In genomic region chr2:159053534-159053933, GRCm38 (mm10) we compare ENCODE assay signal across 9 mouse cellular contexts.
DNase-seq lines count a peak whose midpoint lies in the region; ATAC-seq lines count a peak whose summit lies in the region.
"Had no signal": no experiment of that assay in that cellular context is flagged by ENCODE, and none has a peak within 500 bp of the region (broad histone marks: within the 10 kb centered on the region; RNA-seq: fewer than 3 reads in every experiment).

No protein-coding gene starts in this region.

- H3K27ac ChIP-seq in midbrain, embryonic 12.5 days (replicated peaks), result no peak overlapping the region
- no peak overlapping the region for H3K27ac ChIP-seq in midbrain, embryonic 16.5 days (ENCODE audit: low read length)
- H3K27ac ChIP-seq in heart, embryonic 11.5 days (ENCODE audit: low read depth, low read length), result no peak overlapping the region
- H3K27ac ChIP-seq in kidney, embryonic 16.5 days (ENCODE audit: low read length), result no peak overlapping the region
- H3K27ac ChIP-seq: midbrain, embryonic 10.5 days had no signal

- WGBS in midbrain, embryonic 12.5 days, result 65% methylated on average over 10 of the region's 10 CpGs
- 64% methylated on average over 10 of the region's 10 CpGs for WGBS in midbrain, embryonic 16.5 days
- 40% methylated on average over 10 of the region's 10 CpGs for WGBS in heart, embryonic 11.5 days (ENCODE audit: insufficient replicate concordance)
- WGBS in kidney, embryonic 16.5 days, result 38% methylated on average over 10 of the region's 10 CpGs

- DNase-seq in lung, postnatal 4 days, result peak; percentile 56 to 81
- no peak for DNase-seq in frontal cortex, postnatal 25 days (ENCODE audit: low spot score in 2 of 2)
- no peak for DNase-seq in right cerebral cortex, adult 18-20 months
- no peak for DNase-seq in B cell, adult 2 months

- H3K9ac ChIP-seq in midbrain, embryonic 12.5 days (replicated peaks), result no peak overlapping the region
- H3K9ac ChIP-seq in midbrain, embryonic 16.5 days (ENCODE audit: low read depth, low read length), result no peak overlapping the region
- H3K9ac ChIP-seq in heart, embryonic 11.5 days (ENCODE audit: low read depth, low read length), result no peak overlapping the region
- H3K9ac ChIP-seq in kidney, embryonic 16.5 days (replicated peaks; ENCODE audit: low read length), result no peak overlapping the region

- peaks cover 8% of the 10 kb centered on the region; the same call in 1 of the 2 replicates for H3K4me1 ChIP-seq in midbrain, embryonic 12.5 days
- H3K4me1 ChIP-seq in midbrain, embryonic 16.5 days (ENCODE audit: control insufficient read depth, insufficient read depth, low read length), result no peaks in the 10 kb centered on the region
- 0 out of 2 replicates have a peak, but pooled peaks cover 2% of the 10 kb centered on the region for H3K4me1 ChIP-seq in heart, embryonic 11.5 days (ENCODE audit: control insufficient read depth, insufficient read depth, low read length)
- H3K4me1 ChIP-seq in kidney, embryonic 16.5 days (ENCODE audit: insufficient read depth, low read length), result no peaks in the 10 kb centered on the region; the same call in 1 of the 2 replicates

- H3K4me2 ChIP-seq in midbrain, embryonic 12.5 days (replicated peaks), result no peak overlapping the region
- no peak overlapping the region for H3K4me2 ChIP-seq in midbrain, embryonic 16.5 days (ENCODE audit: low read length)
- H3K4me2 ChIP-seq in heart, embryonic 11.5 days, result no peak overlapping the region
- H3K4me2 ChIP-seq in kidney, embryonic 16.5 days (replicated peaks; ENCODE audit: low read depth, low read length), result no peak overlapping the region

- H3K27me3 ChIP-seq in midbrain, embryonic 12.5 days, result no peaks in the 10 kb centered on the region; the same call in 1 of the 2 replicates
- H3K27me3 ChIP-seq in midbrain, embryonic 16.5 days (ENCODE audit: control insufficient read depth, insufficient read depth, low read depth, low read length), result no peaks in the 10 kb centered on the region
- H3K27me3 ChIP-seq in heart, embryonic 11.5 days (ENCODE audit: control insufficient read depth, insufficient read depth, low read length), result no peaks in the 10 kb centered on the region
- no peaks in the 10 kb centered on the region for H3K27me3 ChIP-seq in kidney, embryonic 16.5 days (ENCODE audit: insufficient read depth, low read length)

- H3K9me3 ChIP-seq in midbrain, embryonic 12.5 days, result no peaks in the 10 kb centered on the region
- no peaks in the 10 kb centered on the region for H3K9me3 ChIP-seq in midbrain, embryonic 16.5 days (replicated peaks; ENCODE audit: control insufficient read depth, low read length, poor library complexity, severe bottlenecking)
- H3K9me3 ChIP-seq in heart, embryonic 11.5 days (replicated peaks; ENCODE audit: control insufficient read depth, low read length), result no peaks in the 10 kb centered on the region
- H3K9me3 ChIP-seq in kidney, embryonic 16.5 days (ENCODE audit: low read length), result no peaks in the 10 kb centered on the region
- H3K9me3 ChIP-seq: midbrain, embryonic 10.5 days had no signal

- H3K4me3 ChIP-seq in midbrain, embryonic 12.5 days, result no peak overlapping the region
- H3K4me3 ChIP-seq in midbrain, embryonic 16.5 days (ENCODE audit: low read depth, low read length), result no peak overlapping the region
- no peak overlapping the region for H3K4me3 ChIP-seq in heart, embryonic 11.5 days (ENCODE audit: low read depth, low read length)
- no peak overlapping the region for H3K4me3 ChIP-seq in kidney, embryonic 16.5 days (ENCODE audit: low read length)
- H3K4me3 ChIP-seq: midbrain, embryonic 10.5 days had no signal

- no peaks in the 10 kb centered on the region for H3K36me3 ChIP-seq in midbrain, embryonic 12.5 days
- no peaks in the 10 kb centered on the region for H3K36me3 ChIP-seq in midbrain, embryonic 16.5 days (ENCODE audit: control insufficient read depth, insufficient read depth, low read length)
- H3K36me3 ChIP-seq in heart, embryonic 11.5 days (ENCODE audit: control insufficient read depth, insufficient read depth, low read length), result no peaks in the 10 kb centered on the region
- H3K36me3 ChIP-seq in kidney, embryonic 16.5 days (ENCODE audit: insufficient read depth, low read length), result no peaks in the 10 kb centered on the region
- H3K36me3 ChIP-seq: midbrain, embryonic 10.5 days had no signal

- ATAC-seq in midbrain, embryonic 12.5 days (ENCODE audit: low FRiP score, low read depth), result 0 out of 2 replicates have a peak, but pooled peaks have one; percentile 27
- no peak for ATAC-seq in midbrain, embryonic 16.5 days
- peak; percentile 34; the same call in 1 of the 2 replicates for ATAC-seq in heart, embryonic 11.5 days (replicated peaks; ENCODE audit: insufficient number of reproducible peaks, low FRiP score, low TSS enrichment)
- ATAC-seq in kidney, embryonic 16.5 days (ENCODE audit: low FRiP score, low TSS enrichment), result peak; percentile 84

Comparison
In these comparisons a context has a peak if more than half of its experiments do, and no peak if none do; other contexts are left out.
1. DNase-seq: peak in lung, postnatal 4 days (2 of 2); none in frontal cortex, postnatal 25 days (0 of 2), right cerebral cortex, adult 18-20 months (single experiment) and B cell, adult 2 months (0 of 2).